Mouse (Mus musculus): ENCODE data around the gene Lmnb2.

Lmnb2 gene

DNA sequence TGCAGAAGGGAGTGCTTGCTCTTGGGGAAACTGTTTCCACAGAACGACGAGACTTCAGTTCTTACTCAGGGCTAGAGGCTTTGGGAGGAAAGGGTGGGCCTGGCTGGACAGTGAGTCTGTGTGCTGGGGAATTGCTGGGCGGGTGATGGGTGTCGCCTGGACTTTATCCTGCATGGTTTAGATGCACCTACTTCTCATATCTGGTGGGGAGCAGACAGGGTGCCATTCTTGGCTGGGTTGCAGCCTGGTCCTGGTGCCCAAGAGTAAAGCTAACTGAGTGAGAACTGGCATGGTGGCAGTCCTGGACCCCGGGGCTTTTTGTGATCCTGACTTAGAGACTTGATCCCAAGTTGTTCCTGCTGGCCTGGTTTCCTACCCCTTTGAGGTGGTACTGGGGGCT lies 61.1 kb downstream of the Lmnb2 start:
- no peak for DNase-seq (ENCODE audit: low read depth, low spot score)

DNA sequence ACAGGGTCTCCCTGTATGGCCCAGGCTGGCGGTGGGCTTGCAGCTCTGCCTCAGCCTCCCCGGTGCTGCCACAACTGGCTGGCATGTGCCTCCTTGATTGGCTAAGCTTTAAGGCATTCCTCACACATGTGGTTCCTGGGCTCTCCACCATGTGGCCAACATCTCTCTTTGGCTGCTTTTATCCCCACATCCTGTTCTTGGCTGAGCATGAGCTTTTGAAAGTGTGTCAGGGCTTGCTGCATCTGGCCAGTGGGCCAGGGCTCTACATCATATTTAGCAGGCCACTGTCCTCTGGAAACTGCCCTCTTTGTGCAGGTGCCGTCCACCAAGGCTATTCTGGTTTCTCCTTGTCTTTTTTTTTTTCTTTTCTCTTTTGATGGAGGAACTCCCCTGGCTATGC lies 61.8 kb downstream of the Lmnb2 start:
- no peak for DNase-seq (ENCODE audit: low read depth, low spot score)

DNA sequence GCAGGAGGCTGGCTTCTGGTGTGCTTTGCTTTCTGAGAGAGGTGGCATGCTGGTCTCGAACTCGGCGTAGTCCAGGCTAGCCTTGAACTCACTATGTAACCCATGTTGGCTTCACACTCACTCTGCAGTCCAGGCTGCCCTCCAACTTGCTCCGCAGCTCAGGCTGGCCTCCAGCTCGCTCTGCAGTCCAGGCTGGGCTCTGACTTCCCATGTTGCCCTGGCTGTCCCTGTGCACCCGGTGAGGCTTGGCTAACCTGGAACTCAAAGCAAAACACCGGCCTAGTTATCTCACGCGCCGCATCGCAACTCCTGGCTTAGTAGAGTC lies 62.3 kb downstream of the Lmnb2 start:
- no peak for DNase-seq (ENCODE audit: low read depth, low spot score)

DNA sequence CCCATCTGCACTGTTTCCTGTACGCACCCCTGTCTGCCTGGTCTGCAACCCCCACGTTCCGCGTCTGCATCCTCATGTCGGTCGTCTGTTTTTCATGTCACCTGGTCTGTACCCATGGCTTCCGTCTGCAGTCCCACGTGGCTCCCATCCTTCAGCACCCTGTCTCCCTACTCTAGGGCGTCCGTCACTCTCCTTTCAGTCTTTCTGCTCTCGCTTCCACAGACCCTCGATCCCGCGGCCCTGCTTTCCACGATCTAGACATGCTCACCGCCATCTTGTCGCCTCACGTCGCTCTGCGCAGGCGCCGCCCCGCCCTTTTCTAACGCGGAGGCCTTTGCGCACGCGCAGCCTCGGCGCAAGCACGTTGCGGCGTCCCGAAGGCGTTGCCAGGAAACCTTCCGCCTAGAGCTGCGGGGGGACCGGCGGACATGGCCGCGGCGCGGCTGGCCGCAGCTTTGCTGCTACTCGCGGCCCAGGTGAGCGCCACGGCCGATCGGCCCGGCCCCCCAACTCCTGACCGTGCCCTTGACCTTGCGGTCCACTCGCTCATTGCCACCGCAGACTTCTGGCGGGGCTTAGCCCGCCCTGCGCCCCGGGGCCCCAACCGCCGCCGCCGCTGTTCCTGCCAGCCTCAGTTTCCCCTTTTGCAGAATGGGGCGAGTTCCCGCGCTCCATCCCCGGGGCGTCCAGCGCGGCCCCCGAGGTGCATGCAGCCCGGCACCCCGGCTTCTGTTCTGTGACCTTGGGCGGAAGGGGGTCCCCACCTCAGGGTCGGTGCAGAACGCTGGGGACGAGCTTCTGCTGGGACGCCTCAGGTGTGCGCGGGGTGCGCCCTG lies 62.9 kb downstream of the Lmnb2 start, which contains the start of the genes Lsm7 and Sppl2b:
Gene Lsm7 (minus strand): TSS at position 297 of the 836 bp plus-strand sequence.
Gene Sppl2b (plus strand): TSS at position 363 of the 836 bp plus-strand sequence.
- DNase-seq (ENCODE audit: low read depth, low spot score): peak; percentile 96
